Mouse (Mus musculus) left cerebral cortex, adult 9 months (tissue): Measurements from ENCODE around the gene Alg2.

Experiments used
- DNase-seq, 2 experiments: peaks; one replicate each; pipeline ENCODE4 v3.0.0; 2022; ENCODE audit warnings: low spot score in 2 of 2

Gene Alg2

GRCm38 (mm10) chr4:47449586-47450522 is 24.3 kb downstream of the Alg2 start:
- no peak for DNase-seq

GRCm38 (mm10) chr4:47449116-47449515 is 25.0 kb downstream of the Alg2 start:
- DNase-seq, result no peak

GRCm38 (mm10) chr4:47448526-47448925 is 25.6 kb downstream of the Alg2 start:
- no peak for DNase-seq

- peak in 1 of 2 experiments; percentile 47 for DNase-seq
Measured at GRCm38 (mm10) chr4:47440951-47441350, 33.2 kb downstream of the Alg2 start.

GRCm38 (mm10) chr4:47438956-47439355 is 35.2 kb downstream of the Alg2 start:
- DNase-seq, result no peak

GRCm38 (mm10) chr4:47437365-47438340 is 36.5 kb downstream of the Alg2 start:
- DNase-seq, result peak; percentile 62 to 92

GRCm38 (mm10) chr4:47435566-47436360 is 38.4 kb downstream of the Alg2 start:
- DNase-seq, result no peak

GRCm38 (mm10) chr4:47435131-47435530 is 39.0 kb downstream of the Alg2 start:
- no peak for DNase-seq

GRCm38 (mm10) chr4:47432766-47433165 is 41.4 kb downstream of the Alg2 start:
- no peak for DNase-seq

- no peak for DNase-seq
Measured at GRCm38 (mm10) chr4:47431081-47431480, 43.1 kb downstream of the Alg2 start.

- DNase-seq, result no peak
Measured at GRCm38 (mm10) chr4:47430557-47430956, 43.6 kb downstream of the Alg2 start.

- DNase-seq, result no peak
Measured at GRCm38 (mm10) chr4:47427606-47428005, 46.5 kb downstream of the Alg2 start.

GRCm38 (mm10) chr4:47425247-47425830 is 48.8 kb downstream of the Alg2 start:
- no peak for DNase-seq

- DNase-seq, result no peak
Measured at GRCm38 (mm10) chr4:47424376-47424775, 49.8 kb downstream of the Alg2 start.

- no peak for DNase-seq
Measured at GRCm38 (mm10) chr4:47422946-47423345, 51.2 kb downstream of the Alg2 start.

GRCm38 (mm10) chr4:47422194-47422593 is 51.9 kb downstream of the Alg2 start:
- no peak for DNase-seq

GRCm38 (mm10) chr4:47420191-47420590 is 53.9 kb downstream of the Alg2 start:
- no peak for DNase-seq

GRCm38 (mm10) chr4:47419268-47419973 is 54.7 kb downstream of the Alg2 start:
- DNase-seq, result no peak

GRCm38 (mm10) chr4:47417871-47418270 is 56.3 kb downstream of the Alg2 start:
- no peak for DNase-seq
